Mouse (Mus musculus): ENCODE measurements at regions not wholly inside any gene's neighbourhood (a gene's known extent, or its start where the extent isn't known, plus 50 kb on each side); places are given as distances from the start of the nearest gene placed in this dataset.

DNA sequence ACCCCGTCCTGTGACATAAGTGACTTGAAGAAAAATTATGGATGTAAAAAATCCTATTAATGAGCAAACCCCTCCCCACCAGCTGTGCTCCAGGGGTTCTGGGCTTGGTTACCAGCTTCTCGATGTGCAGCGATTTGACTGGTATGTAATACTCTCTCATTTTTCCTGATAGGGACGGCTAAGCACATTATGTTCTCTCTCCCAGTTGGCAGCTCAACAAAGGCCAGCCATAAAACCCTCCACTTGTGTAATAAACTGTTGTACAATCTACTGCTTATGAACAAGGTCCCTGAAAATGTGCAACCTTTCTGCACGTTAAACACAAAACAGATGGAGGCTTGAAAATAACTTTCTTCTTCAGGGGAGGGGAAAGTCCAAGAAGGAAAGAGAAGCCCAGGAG lies 98.0 kb upstream of the Myocd start:
- TF ChIP-seq POLR2A (IDR thresholded peaks at IDR 0.05; ENCODE audit: extremely low read depth, insufficient read depth, low read length) (no peak), CTCF (IDR thresholded peaks at IDR 0.05; ENCODE audit: extremely low read depth, insufficient read depth, low read length) (no peak)

Data from cortical plate, adult 2 months (tissue).